Mouse (Mus musculus) heart, postnatal 14 days (tissue): Measurements from ENCODE around the gene Gm1993. TPM values are rescaled to one million over a fixed set of nuclear protein-coding genes. Genes with fewer than 3 reads are reported as not detected.
"Not testable (repeated sequence)": the region's sequence is repeated elsewhere in the genome, so short reads cannot be mapped to it uniquely, and the experiment has no call there.

ENCODE experiments used
- DNase-seq, 2 experiments: peaks; one replicate each; pipeline ENCODE4 v3.0.0; 2021 to 2022
- intact Hi-C: fragments of 180-260 bp; cut with DNase I; formaldehyde crosslinking; loops from one replicate; pipeline ENCODE4 v1.15.1; 2025
- long read RNA-seq, 2 experiments: library from polyadenylated mRNA; stranded (forward); transcript quantifications; one replicate each; pipeline ENCODE4 v2.0.0; 2021
- total RNA-seq, 2 experiments: library from RNA; stranded (reverse); gene quantifications; 2 replicates each; pipeline ENCODE4 v1.2.3; 2021

Gene Gm1993
- total RNA-seq, result not detected
- long read RNA-seq, experiment 1, result 0 reads
- long read RNA-seq, experiment 2, result 0 reads

GRCm38 (mm10) chrX:25570352-25570751 lies at the start of gene Gm1993:
Gene Gm1993, minus strand, starts transcription at chrX:25570452.
- intact Hi-C loops, DNase-seq: not testable (repeated sequence)
